In genomic region chr15:80054034-80054710, GRCm38 (mm10) we compare ENCODE assay signal across 8 mouse cellular contexts. TPM values are rescaled to one million over a fixed set of nuclear protein-coding genes. Genes with fewer than 3 reads are reported as not detected.
DNase-seq lines count a peak whose midpoint lies in the region; ATAC-seq and TF ChIP-seq lines count a peak whose summit lies in the region.

No protein-coding gene starts in this region.

- no peak overlapping the region for H3K4me2 ChIP-seq in liver, embryonic 16.5 days (ENCODE audit: low read depth, low read length)

- no peaks in the 10 kb centered on the region for H3K27me3 ChIP-seq in liver, embryonic 16.5 days (ENCODE audit: control insufficient read depth, insufficient read depth, low read depth, low read length)

- no peak for TF ChIP-seq CTCF in left cerebral cortex, adult 2 months (IDR thresholded peaks at IDR 0.05)

- no peak overlapping the region for H3K4me3 ChIP-seq in liver, embryonic 16.5 days (ENCODE audit: low read depth, low read length)
- no peak overlapping the region for H3K4me3 ChIP-seq in left cerebral cortex, adult 2 months

- DNase-seq in urinary bladder, postnatal 25 days (ENCODE audit: low spot score): peak; percentile 29
- no peak for DNase-seq in urinary bladder, adult 2 months (ENCODE audit: low spot score)
- peak; percentile 61 for DNase-seq in heart, adult 8-10 months (ENCODE audit: low spot score)
- DNase-seq in B cell, adult 2 months: no peak
- no peak for DNase-seq in left cerebral cortex, adult 2 months (ENCODE audit: extremely low spot score in 1 of 2, low spot score in 2 of 2)
- no peak for DNase-seq in spleen, postnatal 14 days (ENCODE audit: low spot score in 2 of 2)
- DNase-seq in right cerebral cortex, postnatal 10 days (ENCODE audit: low spot score in 2 of 2): no peak

- peaks cover 7% of the 10 kb centered on the region for H3K4me1 ChIP-seq in liver, embryonic 16.5 days (ENCODE audit: control insufficient read depth, low read depth, low read length)

- no peak overlapping the region for H3K27ac ChIP-seq in liver, embryonic 16.5 days (ENCODE audit: low read length)
- no peak overlapping the region for H3K27ac ChIP-seq in left cerebral cortex, adult 2 months

- WGBS in liver, embryonic 16.5 days (ENCODE audit: insufficient replicate concordance): 46% methylated on average over 7 of the region's 7 CpGs

- intact Hi-C loops in left cerebral cortex, adult 2 months (cut with DNase I): no loop called here

- no peaks in the 10 kb centered on the region for H3K9me3 ChIP-seq in liver, embryonic 16.5 days (replicated peaks; ENCODE audit: control insufficient read depth, low read length)

- H3K36me3 ChIP-seq in liver, embryonic 16.5 days (ENCODE audit: control insufficient read depth, insufficient read depth): no peaks in the 10 kb centered on the region

- peak; percentile 69 for ATAC-seq in liver, embryonic 16.5 days (ENCODE audit: low read depth)

- H3K9ac ChIP-seq in liver, embryonic 16.5 days (ENCODE audit: low read depth, low read length): no peak overlapping the region

RNA-seq across cellular contexts. Expression of gene Syngr1, which starts 37.0 kb away (rescaled TPM):
- 54.2 and 62.1 TPM in 2 replicates for polyA plus RNA-seq in urinary bladder, adult 2 months (2012; rRNA removed)
- 100 to 1,000 TPM in 2 of 4 experiments, 10 to 100 TPM in 2; 91.7 to 111 (median 98.9) TPM for total RNA-seq in heart, adult 8-10 months (2022)
- polyA plus RNA-seq in liver, embryonic 16.5 days (2015; fragmentation: Nextera tagmentation; extraction: Ambion mirVana): 11.3 and 12.7 TPM in 2 replicates
- total RNA-seq in left cerebral cortex, adult 2 months (2021): 100 to 1,000 TPM; 429 to 434 TPM

RNA-seq across cellular contexts. Expression of gene Rpl3, which starts 37.5 kb away (rescaled TPM):
- 1,075 and 1,270 TPM in 2 replicates for polyA plus RNA-seq in urinary bladder, adult 2 months (2012; rRNA removed)
- total RNA-seq in heart, adult 8-10 months (2022): 100 to 1,000 TPM; 125 to 157 (median 135) TPM
- 481 and 545 TPM in 2 replicates for polyA plus RNA-seq in liver, embryonic 16.5 days (2015; fragmentation: Nextera tagmentation; extraction: Ambion mirVana)
- 100 to 1,000 TPM; 439 to 468 TPM for total RNA-seq in left cerebral cortex, adult 2 months (2021)

RNA-seq across cellular contexts. Expression of gene Pdgfb, which starts 39.4 kb away (rescaled TPM):
- 12.3 and 14.5 TPM in 2 replicates for polyA plus RNA-seq in urinary bladder, adult 2 months (2012; rRNA removed)
- total RNA-seq in heart, adult 8-10 months (2022): 10 to 100 TPM; 20.2 to 34.2 (median 28.5) TPM
- polyA plus RNA-seq in liver, embryonic 16.5 days (2015; fragmentation: Nextera tagmentation; extraction: Ambion mirVana): 0.40 and 0.47 TPM in 2 replicates
- total RNA-seq in left cerebral cortex, adult 2 months (2021): 10 to 100 TPM; 32.7 to 41.7 TPM

Comparison
In these comparisons a context has a peak if more than half of its experiments do, and no peak if none do; other contexts are left out.
1. DNase-seq: peak in urinary bladder, postnatal 25 days (single experiment) and heart, adult 8-10 months (single experiment); none in urinary bladder, adult 2 months (single experiment), B cell, adult 2 months (0 of 2), left cerebral cortex, adult 2 months (0 of 2), spleen, postnatal 14 days (0 of 2) and right cerebral cortex, postnatal 10 days (0 of 2).